Mouse (Mus musculus) layer of hippocampus, postnatal 10 days (tissue): ENCODE measurements around the gene Prrx2. TPM values are rescaled to one million over a fixed set of nuclear protein-coding genes. Genes with fewer than 3 reads are reported as not detected.

Source experiments
- DNase-seq, 2 experiments: peaks; one replicate each; pipeline ENCODE4 v3.0.0; 2021; ENCODE audit warnings: low spot score in 2 of 2
- long read RNA-seq: library from polyadenylated mRNA; stranded (forward); transcript quantifications from one replicate; pipeline ENCODE4 v2.0.0, GENCODE M21; 2023
- total RNA-seq, 2 experiments: library from RNA; stranded (reverse); gene quantifications; 2 replicates each; pipeline ENCODE4 v1.2.3; 2021

Prrx2 gene
- 1 to 10 TPM; 2.5 to 3.9 TPM for total RNA-seq
- long read RNA-seq, partial matches to known transcripts = 0 of 1 reads
- long read RNA-seq, other reads (novel, unspliced or antisense) = 0 of 1 reads

- DNase-seq = no peak
Observed at GRCm38 (mm10) chr2:30834373-30835022, at the start of gene Prrx2. Prrx2 (plus strand) TSS chr2:30834972.

GRCm38 (mm10) chr2:30787466-30787865 is 47.3 kb upstream of the Prrx2 start:
- no peak for DNase-seq

DNA sequence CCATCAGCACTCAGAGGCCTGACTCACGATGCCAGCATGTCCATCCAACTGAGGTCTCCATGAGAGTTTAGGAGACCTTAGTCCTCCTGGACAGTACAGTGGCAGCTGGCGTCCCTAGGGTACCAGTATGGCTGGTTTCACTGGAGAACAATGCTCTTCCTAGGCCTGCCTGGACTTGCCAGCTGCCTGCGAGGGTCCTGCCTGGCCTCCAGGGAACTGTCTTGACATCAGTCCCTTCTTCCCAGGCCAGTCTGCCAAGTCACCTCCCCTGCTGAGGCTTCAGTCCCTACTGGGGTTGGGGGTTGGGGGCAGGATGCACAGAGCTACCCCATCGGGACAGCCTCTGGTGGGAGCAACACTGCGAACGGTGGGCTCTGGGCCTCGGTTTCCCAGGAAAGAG is 42.7 kb upstream of the Prrx2 start:
- DNase-seq = no peak

GRCm38 (mm10) chr2:30794179-30795108 is 40.3 kb upstream of the Prrx2 start:
- peak; percentile 99 for DNase-seq

GRCm38 (mm10) chr2:30795271-30795888 is 39.4 kb upstream of the Prrx2 start:
- no peak for DNase-seq

DNA sequence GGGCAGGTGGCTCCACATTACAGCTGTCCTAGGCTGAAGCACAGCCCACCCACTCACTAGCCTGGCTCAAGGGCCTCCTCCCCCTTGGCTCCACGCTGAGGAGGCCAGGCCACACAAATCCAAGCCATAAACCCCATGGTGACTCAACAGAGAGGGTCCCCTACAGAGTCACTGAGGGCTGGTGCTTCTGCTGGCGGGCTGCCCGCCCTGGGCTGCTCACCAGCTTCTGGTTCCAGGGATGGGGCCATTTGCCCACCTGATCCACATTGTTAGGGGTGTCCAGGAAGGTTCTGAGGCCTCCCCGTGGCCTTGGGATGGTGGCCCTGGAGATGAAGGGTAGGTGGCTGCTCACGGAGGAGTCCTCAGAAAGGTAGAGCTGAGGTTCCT is 38.9 kb upstream of the Prrx2 start:
- peak; percentile 28 to 35 for DNase-seq

DNA sequence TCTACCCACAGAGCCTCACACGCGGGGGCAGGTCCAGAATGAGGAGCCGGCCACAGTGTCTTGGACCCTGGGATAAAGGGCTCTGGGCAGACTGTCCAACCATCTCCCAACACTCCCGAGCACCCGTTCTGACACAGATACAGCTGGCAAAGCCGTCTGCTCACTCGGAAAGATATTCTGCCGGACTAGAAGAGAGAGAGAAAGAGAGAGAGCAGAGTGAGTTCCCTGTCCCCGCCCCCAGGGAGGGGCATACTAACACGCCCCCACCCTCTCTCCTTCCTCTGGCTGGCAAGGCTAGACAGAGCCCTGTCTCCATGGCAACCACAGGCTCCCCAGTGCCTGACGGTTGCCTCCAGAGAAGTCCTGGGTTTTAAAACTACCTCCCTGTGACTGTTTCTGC is 38.4 kb upstream of the Prrx2 start:
- peak; percentile 75 to 85 for DNase-seq

DNA sequence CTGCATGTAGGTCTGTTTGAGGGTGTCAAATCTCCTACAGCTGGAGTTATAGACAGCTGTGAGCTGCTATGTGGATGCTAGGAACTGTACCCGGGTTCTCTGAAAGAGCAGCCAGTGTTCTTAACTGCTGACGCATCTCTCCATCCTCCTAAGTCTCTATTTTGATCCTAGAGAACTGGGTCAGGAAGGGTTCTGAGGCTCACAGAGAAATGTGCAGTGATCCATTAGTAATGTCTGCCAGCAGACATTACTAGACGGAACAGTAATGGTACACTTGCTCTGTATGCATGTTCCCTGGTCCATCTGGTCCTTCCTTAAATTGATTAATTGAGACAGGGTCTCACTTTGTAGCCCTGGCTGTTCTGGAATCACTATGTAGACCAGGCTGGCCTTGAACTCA is 35.3 kb upstream of the Prrx2 start:
- no peak for DNase-seq

- DNase-seq = no peak
Observed at GRCm38 (mm10) chr2:30800671-30801066, 34.1 kb upstream of the Prrx2 start.

GRCm38 (mm10) chr2:30801067-30801852 is 33.5 kb upstream of the Prrx2 start:
- DNase-seq = peak in 1 of 2 experiments; percentile 42

GRCm38 (mm10) chr2:30803604-30804003 is 31.2 kb upstream of the Prrx2 start, which contains the start of gene 1700001O22Rik:
1700001O22Rik (minus strand) TSS chr2:30803661.
- DNase-seq = no peak

- DNase-seq = no peak
Observed at GRCm38 (mm10) chr2:30805983-30806382, 28.8 kb upstream of the Prrx2 start.

DNA sequence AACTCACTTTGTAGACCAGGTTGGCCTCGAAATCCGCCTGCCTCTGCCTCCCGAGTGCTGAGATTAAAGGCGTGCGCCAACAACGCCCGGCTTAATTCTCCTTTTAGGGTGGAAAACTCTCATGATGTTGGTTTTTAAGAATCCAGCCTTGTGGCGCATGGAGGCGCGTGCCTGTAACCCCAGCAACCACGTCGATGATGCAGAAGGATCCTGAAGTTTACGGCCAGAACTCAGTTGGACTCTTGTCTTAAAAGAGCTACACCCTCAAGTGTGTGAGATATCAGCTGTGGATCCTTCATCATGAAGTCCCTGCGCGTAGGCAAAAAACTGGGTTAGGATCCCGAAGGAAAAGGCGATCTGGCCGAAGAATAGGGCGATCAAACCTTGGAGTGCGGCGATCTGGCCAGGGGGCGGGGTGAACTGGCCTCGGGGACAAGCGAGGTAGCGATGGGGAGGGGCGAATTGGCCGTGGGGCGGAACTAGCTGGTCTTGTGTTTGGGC is 27.6 kb upstream of the Prrx2 start:
- no peak for DNase-seq

GRCm38 (mm10) chr2:30807648-30808295 is 27.0 kb upstream of the Prrx2 start, which contains the start of gene Ntmt1:
Ntmt1 (plus strand) TSS chr2:30807826.
- DNase-seq = peak; percentile 98 to 99

- DNase-seq = no peak
Observed at GRCm38 (mm10) chr2:30808296-30808655, 26.5 kb upstream of the Prrx2 start.

DNA sequence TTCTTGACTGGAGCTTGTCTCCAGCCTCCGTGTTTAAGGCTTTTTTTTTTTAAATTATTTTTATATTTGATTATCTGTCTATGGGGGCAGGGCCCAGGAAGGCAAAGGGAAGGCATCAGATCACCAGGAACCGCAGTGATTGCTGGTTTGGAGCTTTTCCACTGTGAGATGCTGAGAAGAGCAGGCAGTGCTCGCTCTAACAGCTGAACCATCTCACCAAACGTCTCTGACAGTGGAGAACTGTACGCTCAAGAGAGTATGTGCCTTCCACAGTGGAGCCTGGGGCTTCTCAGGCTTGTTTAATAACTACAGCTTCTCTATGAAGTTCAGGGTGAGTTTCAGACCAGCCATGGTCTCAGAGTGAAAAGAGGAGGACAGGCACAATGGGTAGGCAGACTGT is 25.3 kb upstream of the Prrx2 start:
- DNase-seq = no peak

GRCm38 (mm10) chr2:30810573-30810972 is 24.2 kb upstream of the Prrx2 start:
- no peak for DNase-seq

GRCm38 (mm10) chr2:30816383-30816782 is 18.4 kb upstream of the Prrx2 start:
- no peak for DNase-seq

DNA sequence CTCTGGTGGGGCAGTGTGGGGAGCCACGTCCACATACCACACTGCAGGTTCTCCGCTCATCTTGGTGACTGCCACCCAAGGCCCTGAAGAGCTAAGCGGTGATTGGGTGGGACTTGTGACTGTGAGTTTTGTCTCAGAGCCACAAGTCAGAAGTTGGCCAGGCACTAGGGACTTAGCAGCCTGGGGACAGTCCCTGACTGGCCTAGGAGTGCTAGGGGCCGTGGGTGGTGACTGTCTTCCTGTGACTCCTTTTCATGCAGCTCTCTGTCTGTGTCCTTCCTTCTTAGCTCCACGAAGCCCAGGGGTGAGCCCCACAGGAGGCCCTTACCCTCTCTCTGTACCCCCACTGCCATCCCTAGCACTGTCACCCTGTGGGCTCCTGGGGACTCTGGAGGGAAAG is 14.9 kb upstream of the Prrx2 start:
- no peak for DNase-seq

DNA sequence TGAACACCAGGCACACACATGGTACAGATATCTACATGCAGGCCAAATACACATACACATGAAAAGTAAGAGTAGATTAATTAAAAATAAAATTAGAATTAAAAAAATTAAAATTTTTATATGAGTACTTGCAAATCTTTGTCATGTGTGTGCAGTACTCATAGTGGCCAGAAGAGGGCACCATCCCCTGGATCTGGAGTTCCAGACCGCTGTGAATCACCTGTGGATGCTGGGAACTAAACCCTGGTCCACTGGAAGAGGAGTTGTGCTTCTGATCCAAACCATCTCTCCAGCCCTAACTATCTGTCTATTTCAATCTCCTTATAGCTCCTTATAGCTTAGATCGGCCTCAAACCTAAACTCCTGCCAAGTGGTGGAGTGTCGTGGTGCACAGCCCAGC is 13.7 kb upstream of the Prrx2 start:
- DNase-seq = no peak
